Mouse (Mus musculus) retina, adult 2 months (tissue): Measurements from ENCODE around the gene Defa26.
"Not testable (repeated sequence)": the region's sequence is repeated elsewhere in the genome, so short reads cannot be mapped to it uniquely, and the experiment has no call there.

ENCODE experiments used
- DNase-seq: peaks from one replicate; pipeline ENCODE4 v3.0.0-alpha.2; 2012; ENCODE audit warnings: low read depth, low spot score

The Defa26 gene

DNA sequence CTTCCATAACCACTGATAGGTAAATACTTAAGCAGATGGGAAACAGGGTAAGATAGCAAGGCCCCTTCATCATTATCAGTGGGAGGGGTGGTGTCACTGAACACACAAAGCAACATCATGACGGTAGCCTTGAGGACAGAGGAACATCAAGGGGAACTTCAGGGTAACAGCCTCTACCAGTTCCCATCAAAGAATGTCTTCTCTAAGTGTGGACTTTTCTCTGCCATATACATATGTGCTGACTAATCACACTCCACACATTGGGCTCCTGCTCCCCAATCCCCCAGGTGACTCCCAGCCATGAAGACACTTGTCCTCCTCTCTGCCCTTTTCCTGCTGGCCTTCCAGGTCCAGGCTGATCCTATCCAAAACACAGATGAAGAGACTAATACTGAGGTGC, at the start of gene Defa26:
Gene Defa26, plus strand, starts transcription at position 301 of the 400 bp plus-strand sequence.
- not testable (repeated sequence) for DNase-seq

DNA sequence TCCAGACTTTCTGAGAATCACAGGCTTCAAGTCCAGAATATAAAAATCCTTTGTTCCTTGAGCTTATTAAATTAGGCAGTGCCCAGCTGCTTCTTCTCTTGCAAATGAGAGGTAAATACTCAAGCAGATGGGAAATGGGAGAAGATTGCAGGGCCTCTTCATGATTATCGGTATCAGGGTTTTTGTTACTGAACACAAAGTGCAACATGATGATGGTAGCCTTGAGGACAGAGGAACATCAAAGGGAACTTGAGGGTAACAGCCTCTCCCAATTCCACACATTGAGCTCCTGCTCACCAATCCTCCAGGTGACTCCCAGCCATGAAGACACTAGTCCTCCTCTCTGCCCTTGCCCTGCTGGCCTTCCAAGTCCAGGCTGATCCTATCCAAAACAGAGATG, 35.3 kb upstream of the Defa26 start, which contains the start of gene Defa28:
Gene Defa28, plus strand, starts transcription at position 301 of the 400 bp plus-strand sequence.
- not testable (repeated sequence) for DNase-seq

DNA sequence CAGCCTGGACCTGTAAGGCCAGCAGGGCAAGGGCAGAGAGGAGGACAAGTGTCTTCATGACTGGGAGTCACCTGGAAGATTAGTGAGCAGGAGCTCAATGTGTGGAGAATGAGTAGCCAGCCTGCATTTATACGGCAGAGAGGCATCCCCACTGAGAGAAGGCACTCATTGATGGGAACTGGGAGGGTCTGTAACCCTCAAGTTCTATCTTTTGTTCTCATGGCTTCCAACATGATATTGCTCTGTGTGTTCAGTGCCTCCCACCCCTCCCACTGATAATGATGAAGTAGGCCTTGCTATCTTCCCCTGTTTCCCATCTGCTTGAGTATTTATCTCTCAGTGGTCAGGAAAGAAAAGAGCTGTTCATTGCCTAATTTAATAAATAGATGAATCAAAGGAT, 23.6 kb upstream of the Defa26 start, which contains the start of gene Gm7861:
Gene Gm7861, minus strand, starts transcription at position 101 of the 400 bp plus-strand sequence.
- not testable (repeated sequence) for DNase-seq

DNA sequence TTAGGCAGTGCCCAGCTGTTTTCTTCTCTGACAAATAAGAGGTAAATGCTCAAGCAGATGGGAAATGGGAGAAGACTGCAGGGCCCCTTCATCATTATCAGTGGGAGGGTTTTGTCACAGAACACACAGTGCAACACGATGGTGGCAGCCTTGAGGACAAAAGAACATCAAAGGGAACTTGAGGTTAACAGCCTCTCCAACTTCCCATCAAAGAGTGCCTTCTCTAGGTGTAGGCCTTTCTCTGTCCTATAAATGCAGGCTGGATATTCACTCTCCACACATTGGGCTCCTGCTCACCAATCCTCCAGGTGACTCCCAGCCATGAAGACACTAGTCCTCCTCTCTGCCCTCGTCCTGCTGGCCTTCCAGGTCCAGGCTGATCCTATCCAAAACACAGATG, 37.5 kb downstream of the Defa26 start, which contains the start of gene Defa17:
Gene Defa17, plus strand, starts transcription at position 301 of the 400 bp plus-strand sequence.
- not testable (repeated sequence) for DNase-seq

DNA sequence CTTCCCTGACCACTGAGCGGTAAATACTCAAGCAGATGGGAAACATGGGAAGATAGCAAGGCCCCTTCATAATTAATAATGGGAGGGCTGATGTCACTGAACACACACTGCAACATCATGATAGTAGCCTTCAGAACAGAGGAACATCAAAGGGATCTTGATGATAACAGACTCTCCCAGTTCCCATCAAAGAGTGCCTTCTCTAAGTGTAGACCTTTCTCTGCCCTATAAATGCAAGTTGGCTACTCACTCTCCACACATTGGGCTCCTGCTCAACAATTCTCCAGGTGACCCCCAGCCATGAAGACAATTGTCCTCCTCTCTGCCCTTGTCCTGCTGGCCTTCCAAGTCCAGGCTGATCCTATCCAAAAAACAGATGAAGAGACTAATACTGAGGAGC, 47.5 kb downstream of the Defa26 start, which contains the start of gene Defa34:
Gene Defa34, plus strand, starts transcription at position 301 of the 400 bp plus-strand sequence.
- DNase-seq, result not testable (repeated sequence)
